Mouse (Mus musculus) kidney, embryonic 15.5 days (tissue): ENCODE results near the gene Rap2a. TPM values are rescaled to one million over a fixed set of nuclear protein-coding genes. Genes with fewer than 3 reads are reported as not detected.

Experiments used
- ATAC-seq: fragments of 200-750 bp; cut with Nextera tagmentation; replicated peaks from 2 replicates; pipeline ENCODE4 v1.8.0; 2017; ENCODE audit warnings: moderate TSS enrichment; ENCODE audit not compliant: low FRiP score
- H3K27ac ChIP-seq: fragments of 300-500 bp; sonication (generic); 2 replicates; pipeline ENCODE4 v1.5.1; 2015; ENCODE audit warnings: mild to moderate bottlenecking, inconsistent platforms
- H3K27me3 ChIP-seq: fragments of 300-500 bp; sonication (generic); 2 replicates; pipeline ENCODE4 v1.6.1; 2015; ENCODE audit warnings: inconsistent platforms
- H3K36me3 ChIP-seq: fragments of 300-500 bp; sonication (generic); 2 replicates; pipeline ENCODE4 v1.6.1; 2015; ENCODE audit warnings: inconsistent platforms
- H3K4me1 ChIP-seq: fragments of 300-500 bp; sonication (generic); 2 replicates; pipeline ENCODE4 v1.6.1; 2015; ENCODE audit warnings: inconsistent platforms
- H3K4me2 ChIP-seq: fragments of 300-500 bp; sonication (generic); 2 replicates; pipeline ENCODE4 v1.6.1; 2015; ENCODE audit warnings: moderate library complexity, mild to moderate bottlenecking, inconsistent platforms
- H3K4me3 ChIP-seq: fragments of 300-500 bp; sonication (generic); replicated peaks from 2 replicates; pipeline ENCODE4 v1.5.1; 2015; ENCODE audit warnings: mild to moderate bottlenecking, inconsistent platforms
- H3K9ac ChIP-seq: fragments of 300-500 bp; sonication (generic); 2 replicates; pipeline ENCODE4 v1.6.1; 2015; ENCODE audit warnings: mild to moderate bottlenecking, inconsistent platforms
- H3K9me3 ChIP-seq: fragments of 300-500 bp; sonication (generic); replicated peaks from 2 replicates; pipeline ENCODE4 v1.6.1; 2016; ENCODE audit warnings: inconsistent platforms
- WGBS: fragments of 180-500 bp; shearing (Covaris S2); methylation state at CpG from one replicate; pipeline ENCODE4 v1.1.7; 2015; ENCODE audit warnings: mixed read lengths; 5-methylcytosine and 5-hydroxymethylcytosine counted together
- polyA plus RNA-seq: library from polyadenylated mRNA; unstranded; fragments of >200 nt; fragmentation: Nextera tagmentation; extraction: Ambion mirVana; gene quantifications from 2 replicates; pipeline ENCODE4 v1.2.1, GENCODE M21; 2015

Gene Rap2a
- polyA plus RNA-seq, 1 experiment from 2014 or later = 16.2 TPM

DNA sequence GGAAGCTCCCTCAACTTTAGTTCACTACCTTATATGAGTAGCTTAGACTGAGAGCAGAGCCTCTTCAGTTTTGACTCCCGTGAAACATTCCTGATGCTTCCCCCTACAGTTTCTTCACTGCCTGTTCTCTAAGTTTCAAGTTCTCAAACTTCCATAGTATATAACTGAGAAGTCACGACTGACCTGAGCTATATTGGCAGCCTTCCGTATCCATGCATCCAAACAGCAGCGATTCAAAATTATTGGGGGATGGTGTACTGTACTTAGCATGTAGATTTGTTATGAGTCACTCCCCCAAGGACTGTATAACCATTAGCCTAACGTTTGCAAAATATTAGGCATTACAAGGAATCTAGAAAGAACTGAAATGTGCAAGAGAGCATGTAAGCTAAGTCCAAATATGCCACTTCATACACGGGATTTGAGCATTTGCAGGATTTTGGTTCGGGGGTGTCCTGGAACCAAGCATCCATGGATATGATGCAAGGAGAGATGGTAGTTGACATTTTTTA is 2.0 kb upstream of the Rap2a start:
- 68% methylated on average over 7 of the region's 7 CpGs for WGBS
- no peak for ATAC-seq

GRCm38 (mm10) chr14:120477288-120477981 is 809 bp upstream of the Rap2a start:
- Histone ChIP-seq H3K4me3 (peak overlapping the region; percentile 88), H3K36me3 (peaks cover 5% of the 10 kb centered on the region; the same call in 1 of the 2 replicates), H3K4me2 (peak overlapping the region; percentile 86), H3K27ac (peak overlapping the region; percentile 98), H3K27me3 (no peaks in the 10 kb centered on the region), H3K9me3 (no peaks in the 10 kb centered on the region), H3K4me1 (peaks cover 24% of the 10 kb centered on the region), H3K9ac (peak overlapping the region; percentile 66)
- peak; percentile 96 for ATAC-seq
- WGBS = under 1% methylated on average over 43 of the region's 46 CpGs

More for the DNA sequence above, 2.0 kb upstream of the Rap2a start:
- Histone ChIP-seq H3K27ac (no peak overlapping the region), H3K4me2 (peak overlapping the region; percentile 86), H3K4me3 (peak overlapping the region; percentile 88), H3K36me3 (no peaks in the 10 kb centered on the region), H3K27me3 (no peaks in the 10 kb centered on the region), H3K4me1 (peaks cover 24% of the 10 kb centered on the region), H3K9ac (no peak overlapping the region), H3K9me3 (no peaks in the 10 kb centered on the region)

GRCm38 (mm10) chr14:120478641-120479341 is 547 bp downstream of the Rap2a start:
- peak; percentile 19; the same call in 1 of the 2 replicates for ATAC-seq
- H3K4me2 ChIP-seq = peak overlapping the region; percentile 86
- H3K4me3 ChIP-seq = peak overlapping the region; percentile 88
- peaks cover 8% of the 10 kb centered on the region; the same call in 1 of the 2 replicates for H3K36me3 ChIP-seq
- H3K27me3 ChIP-seq = no peaks in the 10 kb centered on the region
- H3K9ac ChIP-seq = peak overlapping the region; percentile 84
- under 1% methylated on average over 60 of the region's 62 CpGs for WGBS
- peak overlapping the region; percentile 98 for H3K27ac ChIP-seq
- no peaks in the 10 kb centered on the region for H3K9me3 ChIP-seq
- peaks cover 23% of the 10 kb centered on the region for H3K4me1 ChIP-seq

GRCm38 (mm10) chr14:120480341-120480900 is 2.2 kb downstream of the Rap2a start:
- H3K9me3 ChIP-seq = no peaks in the 10 kb centered on the region
- peak overlapping the region; percentile 88 for H3K4me3 ChIP-seq
- H3K9ac ChIP-seq = no peak overlapping the region
- H3K4me1 ChIP-seq = peaks cover 25% of the 10 kb centered on the region
- H3K27ac ChIP-seq = no peak overlapping the region
- H3K36me3 ChIP-seq = peaks cover 8% of the 10 kb centered on the region; the same call in 1 of the 2 replicates
- no peaks in the 10 kb centered on the region for H3K27me3 ChIP-seq
- peak overlapping the region; percentile 86 for H3K4me2 ChIP-seq
- WGBS = 71% methylated on average over 8 of the region's 8 CpGs
- no peak for ATAC-seq

DNA sequence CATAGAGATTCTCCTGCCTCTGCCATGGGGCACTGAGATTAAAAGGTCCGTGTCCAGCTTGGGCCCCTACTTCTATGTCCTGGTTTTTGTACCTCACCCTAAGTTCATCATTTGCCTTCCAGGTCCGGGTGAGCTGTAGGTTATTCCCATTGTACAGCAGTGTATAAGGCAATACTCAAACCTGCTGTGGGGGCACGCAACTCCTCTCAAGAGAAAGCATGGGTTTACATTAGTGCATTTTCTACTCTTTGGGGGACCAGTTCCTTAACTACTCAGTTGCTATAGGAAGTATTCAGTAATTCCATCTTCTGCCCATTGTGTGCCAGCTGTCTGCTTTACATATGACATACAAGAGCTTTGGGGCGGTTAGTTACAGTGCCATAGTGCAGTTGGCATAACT is 2.7 kb downstream of the Rap2a start:
- H3K36me3 ChIP-seq = peaks cover 8% of the 10 kb centered on the region; the same call in 1 of the 2 replicates
- peak overlapping the region; percentile 86 for H3K4me2 ChIP-seq
- H3K27me3 ChIP-seq = no peaks in the 10 kb centered on the region
- H3K4me3 ChIP-seq = no peak overlapping the region
- H3K9ac ChIP-seq = no peak overlapping the region
- WGBS = 97% methylated on average over 4 of the region's 4 CpGs
- H3K9me3 ChIP-seq = no peaks in the 10 kb centered on the region
- H3K4me1 ChIP-seq = peaks cover 25% of the 10 kb centered on the region
- no peak overlapping the region for H3K27ac ChIP-seq
- ATAC-seq = no peak

DNA sequence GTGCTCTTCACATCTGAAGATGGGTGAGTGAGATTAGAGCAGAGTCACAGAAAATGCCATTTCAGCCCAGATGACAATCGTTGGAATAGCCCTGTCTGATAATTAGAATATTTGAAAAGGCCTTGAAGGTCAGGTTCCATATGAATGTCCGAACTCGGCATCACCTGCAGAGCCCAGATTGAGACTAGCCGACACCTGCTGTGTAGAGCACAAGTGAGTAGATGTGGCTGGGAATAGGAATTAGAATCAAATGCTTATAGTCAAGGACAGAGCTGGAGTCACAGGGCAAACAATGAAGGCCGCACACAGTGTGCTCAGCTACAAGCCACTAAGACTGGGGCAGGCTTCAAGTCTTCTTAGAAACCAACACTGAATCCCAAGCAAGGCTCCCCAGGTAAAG is 6.3 kb downstream of the Rap2a start:
- Histone ChIP-seq H3K4me3 (no peak overlapping the region), H3K36me3 (peaks cover 8% of the 10 kb centered on the region; the same call in 1 of the 2 replicates), H3K27me3 (no peaks in the 10 kb centered on the region), H3K4me1 (peaks cover 17% of the 10 kb centered on the region), H3K27ac (no peak overlapping the region), H3K9me3 (no peaks in the 10 kb centered on the region), H3K4me2 (no peak overlapping the region), H3K9ac (no peak overlapping the region)
- no peak for ATAC-seq
- 92% methylated on average over 5 of the region's 5 CpGs for WGBS

DNA sequence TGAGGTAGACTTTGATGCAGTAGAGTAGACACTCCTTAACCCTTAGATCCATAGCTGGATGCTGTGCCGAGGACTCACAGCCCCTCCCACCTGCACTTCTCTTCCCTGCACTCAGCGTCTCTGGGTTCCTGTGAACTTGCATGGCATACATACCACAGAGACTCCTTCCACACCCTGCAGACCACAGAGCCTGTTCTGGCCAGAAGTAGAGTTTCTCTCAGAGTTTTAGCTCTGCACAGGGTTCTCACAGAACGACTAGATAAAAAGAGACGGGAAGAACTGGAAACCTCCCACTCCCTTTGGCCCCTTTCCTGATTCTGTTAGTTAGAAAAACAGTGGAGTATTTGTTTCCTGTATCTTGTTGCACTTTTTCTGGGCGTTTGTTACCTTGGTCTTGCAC is 18.0 kb downstream of the Rap2a start:
- Histone ChIP-seq H3K9ac (no peak overlapping the region), H3K4me3 (no peak overlapping the region), H3K4me1 (peaks cover 21% of the 10 kb centered on the region), H3K27ac (0 out of 2 replicates have a peak overlapping the region, but pooled peaks have one; percentile 5), H3K9me3 (no peaks in the 10 kb centered on the region), H3K4me2 (no peak overlapping the region), H3K27me3 (no peaks in the 10 kb centered on the region), H3K36me3 (no peaks in the 10 kb centered on the region; the same call in 1 of the 2 replicates)
- peak; percentile 40; the same call in 1 of the 2 replicates for ATAC-seq
- 16% methylated on average over 5 of the region's 5 CpGs for WGBS

DNA sequence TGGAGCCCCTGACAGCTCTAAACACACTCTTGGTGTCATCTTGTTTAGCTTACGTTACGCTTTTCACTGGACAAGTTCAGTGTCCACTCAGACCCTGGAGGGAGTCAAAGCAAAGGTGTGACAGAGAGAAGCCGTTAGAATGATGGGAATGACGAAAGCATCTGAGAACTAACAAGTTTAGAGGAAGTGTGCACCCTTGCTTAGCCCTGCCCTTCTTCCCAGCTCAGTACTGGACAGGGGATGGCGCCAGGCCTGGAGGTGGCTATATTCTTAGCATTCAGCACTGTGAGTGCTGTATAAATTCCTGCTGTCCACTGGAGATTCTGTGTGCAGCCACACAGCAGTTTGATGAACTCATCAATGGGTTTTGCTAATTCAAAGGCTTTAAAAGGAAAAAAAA is 18.6 kb downstream of the Rap2a start:
- H3K9ac ChIP-seq = no peak overlapping the region
- no peaks in the 10 kb centered on the region for H3K9me3 ChIP-seq
- H3K27ac ChIP-seq = no peak overlapping the region
- no peak overlapping the region for H3K4me3 ChIP-seq
- no peaks in the 10 kb centered on the region for H3K27me3 ChIP-seq
- 48% methylated on average over 5 of the region's 5 CpGs for WGBS
- peaks cover 21% of the 10 kb centered on the region for H3K4me1 ChIP-seq
- no peak overlapping the region for H3K4me2 ChIP-seq
- no peaks in the 10 kb centered on the region; the same call in 1 of the 2 replicates for H3K36me3 ChIP-seq
- no peak for ATAC-seq

DNA sequence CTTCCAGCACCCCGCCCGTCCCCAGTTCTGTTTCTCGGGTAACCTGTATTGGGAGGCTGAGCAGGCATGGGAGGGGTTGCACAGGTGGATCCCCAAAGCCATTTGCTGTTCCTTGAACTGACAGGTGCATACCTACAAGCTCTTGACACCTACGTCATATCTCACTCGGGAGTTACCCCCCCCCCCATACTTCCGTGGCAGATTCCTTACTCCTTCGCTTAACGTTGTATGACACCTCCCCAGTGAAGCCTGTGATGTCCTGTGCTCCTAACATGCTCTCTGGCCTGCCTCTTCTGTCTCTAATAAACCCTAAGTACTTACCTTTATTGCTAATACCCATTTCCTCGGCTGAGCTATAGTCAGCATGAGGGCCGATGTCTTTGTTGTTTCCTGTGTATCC is 20.9 kb downstream of the Rap2a start:
- ATAC-seq = no peak
- Histone ChIP-seq H3K27me3 (no peaks in the 10 kb centered on the region), H3K9me3 (no peaks in the 10 kb centered on the region), H3K36me3 (peaks cover 10% of the 10 kb centered on the region), H3K27ac (no peak overlapping the region), H3K9ac (no peak overlapping the region), H3K4me1 (peaks cover 20% of the 10 kb centered on the region), H3K4me3 (no peak overlapping the region), H3K4me2 (no peak overlapping the region)
- 91% methylated on average over 10 of the region's 10 CpGs for WGBS

GRCm38 (mm10) chr14:120499601-120500000 is 21.4 kb downstream of the Rap2a start:
- no peaks in the 10 kb centered on the region for H3K9me3 ChIP-seq
- H3K4me2 ChIP-seq = no peak overlapping the region
- H3K4me1 ChIP-seq = peaks cover 15% of the 10 kb centered on the region
- H3K9ac ChIP-seq = no peak overlapping the region
- ATAC-seq = no peak
- H3K36me3 ChIP-seq = peaks cover 15% of the 10 kb centered on the region
- no peaks in the 10 kb centered on the region for H3K27me3 ChIP-seq
- H3K27ac ChIP-seq = no peak overlapping the region
- WGBS = 89% methylated on average over 6 of the region's 6 CpGs
- no peak overlapping the region for H3K4me3 ChIP-seq

- Histone ChIP-seq H3K36me3 (peaks cover 20% of the 10 kb centered on the region), H3K4me1 (peaks cover 15% of the 10 kb centered on the region), H3K27me3 (no peaks in the 10 kb centered on the region), H3K9me3 (no peaks in the 10 kb centered on the region), H3K4me2 (no peak overlapping the region), H3K27ac (no peak overlapping the region), H3K4me3 (no peak overlapping the region), H3K9ac (no peak overlapping the region)
- no peak for ATAC-seq
- WGBS = 79% methylated on average over 12 of the region's 12 CpGs
These were observed 21.8 kb downstream of the Rap2a start for GRCm38 (mm10) chr14:120500021-120500560.
